Mouse (Mus musculus) limb, embryonic 14.5 days (tissue): Measurements from ENCODE around the gene Zdhhc12. TPM values are rescaled to one million over a fixed set of nuclear protein-coding genes. Genes with fewer than 3 reads are reported as not detected.
"Not testable (repeated sequence)": the region's sequence is repeated elsewhere in the genome, so short reads cannot be mapped to it uniquely, and the experiment has no call there.

ENCODE experiments used
- ATAC-seq: fragments of 200-750 bp; cut with Nextera tagmentation; 2 replicates; pipeline ENCODE4 v1.8.0; 2017; ENCODE audit warnings: low read depth, moderate number of reproducible peaks, moderate TSS enrichment; ENCODE audit not compliant: low FRiP score
- DNase-seq: peaks from one replicate; pipeline ENCODE4 v3.0.0-alpha.2; 2015; ENCODE audit warnings: low spot score
- H3K27ac ChIP-seq: fragments of 300-500 bp; sonication (generic); replicated peaks from 2 replicates; pipeline ENCODE4 v1.5.1; 2014; ENCODE audit warnings: low read depth, mild to moderate bottlenecking, low read length, moderate library complexity, mixed read lengths
- H3K27me3 ChIP-seq: fragments of 300-500 bp; sonication (generic); 2 replicates; pipeline ENCODE4 v1.6.1; 2014; ENCODE audit warnings: low read length, mixed read lengths; ENCODE audit not compliant: control insufficient read depth, insufficient read depth
- H3K36me3 ChIP-seq: fragments of 300-500 bp; sonication (generic); 2 replicates; pipeline ENCODE4 v1.6.1; 2014; ENCODE audit warnings: mild to moderate bottlenecking, low read length, moderate library complexity, mixed read lengths; ENCODE audit not compliant: control insufficient read depth, insufficient read depth
- H3K4me1 ChIP-seq: fragments of 300-500 bp; sonication (generic); 2 replicates; pipeline ENCODE4 v1.6.1; 2014; ENCODE audit warnings: antibody characterized with exemption, low read length, mixed read lengths; ENCODE audit not compliant: control insufficient read depth, insufficient read depth
- H3K4me2 ChIP-seq: fragments of 300-500 bp; sonication (generic); replicated peaks from 2 replicates; pipeline ENCODE4 v1.6.1; 2014; ENCODE audit warnings: low read depth, mild to moderate bottlenecking, low read length, moderate library complexity; ENCODE audit not compliant: severe bottlenecking
- H3K4me3 ChIP-seq: fragments of 300-500 bp; sonication (generic); replicated peaks from 2 replicates; pipeline ENCODE4 v1.5.1; 2014; ENCODE audit warnings: low read length
- H3K9ac ChIP-seq: fragments of 300-500 bp; sonication (generic); 2 replicates; pipeline ENCODE4 v1.6.1; 2014; ENCODE audit warnings: mild to moderate bottlenecking, low read depth, low read length, moderate library complexity; ENCODE audit not compliant: severe bottlenecking
- H3K9me3 ChIP-seq: fragments of 300-500 bp; sonication (generic); 2 replicates; pipeline ENCODE4 v1.6.1; 2016; ENCODE audit warnings: low read length; ENCODE audit not compliant: control insufficient read depth
- POLR2A ChIP-seq: fragments of 200-500 bp; IDR thresholded peaks from 2 replicates; pipeline ENCODE4 v1.8.0; 2012; ENCODE audit warnings: inconsistent platforms, mild to moderate bottlenecking, moderate library complexity, borderline replicate concordance; ENCODE audit not compliant: insufficient read depth, insufficient read length; ENCODE audit errors: extremely low read depth
- WGBS: fragments of 180-500 bp; shearing (Covaris S2); extraction: QIAGEN DNeasy Blood & Tissue Kit; methylation state at CpG from one replicate; pipeline ENCODE4 v1.1.7; 2014; 5-methylcytosine and 5-hydroxymethylcytosine counted together
- polyA plus RNA-seq, 2 experiments: library from polyadenylated mRNA; depleted of rRNA in 1 of 2; stranded (reverse) in 1 of 2; unstranded in 1 of 2; fragments of >200 nt; fragmentation: Nextera tagmentation in 1 of 2; extraction: Ambion mirVana in 1 of 2; gene quantifications; 2 replicates each; pipeline versions ENCODE4 v1.2.1 to v1.2.3; 2012 to 2014

Zdhhc12 gene
- polyA plus RNA-seq, 2 experiments = 21.9 to 53.2 TPM

DNA sequence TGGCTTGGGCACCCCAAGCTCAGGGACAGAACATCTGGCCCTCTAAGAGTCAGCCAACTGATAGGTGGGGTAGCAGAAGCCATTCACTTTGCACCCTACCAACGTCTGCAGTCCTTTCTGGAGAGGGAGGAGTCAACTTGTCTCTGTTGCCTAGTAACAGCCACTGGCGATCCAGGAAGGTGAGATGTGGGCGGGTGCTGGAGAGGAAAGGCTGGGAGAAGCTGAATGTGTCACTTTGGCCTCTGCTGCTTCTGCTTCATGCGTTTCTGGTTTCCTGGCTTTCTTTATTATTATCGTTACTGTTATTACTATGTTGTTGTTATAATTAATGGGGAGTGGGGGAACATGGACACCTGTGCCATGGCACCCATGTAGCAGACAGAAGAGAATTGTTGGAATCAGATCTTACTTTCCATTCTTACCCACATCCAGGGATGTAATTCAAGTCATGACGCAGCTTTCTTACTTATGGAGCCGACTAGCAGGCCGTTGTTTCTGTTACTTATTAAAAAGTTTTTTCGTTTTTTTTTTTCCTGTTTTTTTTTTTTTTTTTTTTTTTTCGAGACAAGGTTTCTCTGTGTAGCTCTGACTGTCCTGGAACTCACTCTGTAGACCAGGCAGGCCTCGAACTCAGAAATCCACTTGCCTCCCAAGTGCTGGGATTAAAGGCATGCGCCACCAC is 36.1 kb downstream of the Zdhhc12 start, which contains the start of gene Set:
Gene Set, plus strand, starts transcription at position 156 of the 682 bp plus-strand sequence.
- H3K27me3 ChIP-seq = no peaks in the 10 kb centered on the region
- H3K9ac ChIP-seq = no peak within 1 kb of the TSS
- no peaks in the 10 kb centered on the region for H3K4me1 ChIP-seq
- TF ChIP-seq POLR2A = no peak
- 42% methylated on average over 12 of the region's 12 CpGs for WGBS
- no peaks in the 10 kb centered on the region for H3K36me3 ChIP-seq
- H3K4me2 ChIP-seq = no peak within 1 kb of the TSS
- H3K4me3 ChIP-seq = no peak within 1 kb of the TSS
- DNase-seq = no peak
- no peak within 1 kb of the TSS for H3K27ac ChIP-seq
- H3K9me3 ChIP-seq = no peaks in the 10 kb centered on the region
- ATAC-seq = no peak

GRCm38 (mm10) chr2:30056736-30057135 is 36.7 kb downstream of the Zdhhc12 start:
- 93% methylated on average over 3 of the region's 3 CpGs for WGBS
- H3K4me2 ChIP-seq = no peak overlapping the region

DNA sequence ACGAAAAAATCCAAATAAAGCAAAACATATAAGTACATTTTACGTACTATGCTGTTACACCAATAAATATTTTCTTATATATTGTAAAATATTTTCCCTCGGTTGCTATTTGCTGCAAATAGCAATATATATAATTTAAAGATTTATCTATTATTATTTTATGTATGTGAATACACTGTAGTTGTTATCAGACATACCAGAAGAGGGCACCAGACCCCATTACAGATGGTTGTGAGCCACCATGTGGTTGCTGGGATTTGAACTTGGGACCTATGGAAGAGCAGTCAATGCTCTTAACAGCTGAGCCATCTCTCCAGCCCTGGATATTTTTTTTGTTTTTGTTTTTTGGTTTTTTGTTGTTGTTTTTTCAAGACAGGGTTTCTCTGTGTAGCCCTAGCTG is 38.1 kb downstream of the Zdhhc12 start:
- H3K4me1 ChIP-seq, H3K27me3 ChIP-seq, H3K36me3 ChIP-seq, H3K9me3 ChIP-seq, H3K4me2 ChIP-seq, ATAC-seq, H3K9ac ChIP-seq, DNase-seq, H3K4me3 ChIP-seq, H3K27ac ChIP-seq: not testable (repeated sequence)
- 89% methylated on average over 3 of the region's 3 CpGs for WGBS

More at GRCm38 (mm10) chr2:30056736-30057135, 36.7 kb downstream of the Zdhhc12 start:
- no peak for TF ChIP-seq POLR2A
- ATAC-seq (no peak), DNase-seq (no peak)
- no peaks in the 10 kb centered on the region for H3K27me3 ChIP-seq
- no peak overlapping the region for H3K4me3 ChIP-seq
- no peaks in the 10 kb centered on the region for H3K36me3 ChIP-seq
- H3K4me1 ChIP-seq = no peaks in the 10 kb centered on the region
- H3K9me3 ChIP-seq = no peaks in the 10 kb centered on the region
- no peak overlapping the region for H3K9ac ChIP-seq
- no peak overlapping the region for H3K27ac ChIP-seq

DNA sequence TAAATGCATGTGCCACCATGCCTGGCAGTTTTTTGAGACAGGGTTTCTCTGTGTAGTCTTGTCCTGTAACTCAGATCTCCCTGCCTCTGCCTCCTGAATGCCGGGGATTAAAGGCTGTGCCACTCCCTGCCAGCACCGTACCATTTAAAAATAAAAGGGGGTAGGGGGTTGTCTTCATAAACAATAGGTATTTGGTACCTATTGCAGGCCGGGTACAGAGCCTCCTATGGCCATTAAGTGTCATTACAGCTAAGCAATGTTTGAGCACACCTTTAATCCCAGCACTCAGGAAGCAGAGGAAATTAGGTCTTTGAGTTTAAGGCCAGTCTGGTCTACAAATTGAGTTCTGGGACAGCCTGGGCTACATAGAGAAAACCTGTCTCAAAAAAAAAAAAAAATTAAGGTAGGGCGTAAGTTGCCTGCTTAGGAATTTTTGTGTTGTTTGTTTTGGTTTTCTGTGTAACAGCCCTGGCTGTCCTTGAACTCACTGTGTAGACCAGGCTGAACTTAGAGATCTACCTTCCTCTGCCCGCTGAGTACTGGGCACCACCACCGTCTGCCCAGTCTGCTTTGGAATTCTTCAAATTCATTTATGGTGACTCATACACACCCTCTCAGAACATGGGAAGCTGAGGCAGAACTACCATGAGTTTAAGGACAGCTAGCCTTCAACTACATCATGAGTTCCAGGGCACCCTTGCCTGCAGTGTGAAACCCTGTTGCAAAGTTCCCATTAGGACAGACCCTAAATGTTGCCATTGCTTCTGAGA is 41.3 kb downstream of the Zdhhc12 start:
- ATAC-seq (no peak), DNase-seq (no peak)
- TF ChIP-seq POLR2A = no peak
- no peak overlapping the region for H3K27ac ChIP-seq
- H3K36me3 ChIP-seq = no peaks in the 10 kb centered on the region
- H3K4me1 ChIP-seq = no peaks in the 10 kb centered on the region
- H3K27me3 ChIP-seq = no peaks in the 10 kb centered on the region
- H3K4me2 ChIP-seq = no peak overlapping the region
- no peaks in the 10 kb centered on the region for H3K9me3 ChIP-seq
- H3K4me3 ChIP-seq = no peak overlapping the region
- 30% methylated on average over 6 of the region's 6 CpGs for WGBS
- no peak overlapping the region for H3K9ac ChIP-seq

DNA sequence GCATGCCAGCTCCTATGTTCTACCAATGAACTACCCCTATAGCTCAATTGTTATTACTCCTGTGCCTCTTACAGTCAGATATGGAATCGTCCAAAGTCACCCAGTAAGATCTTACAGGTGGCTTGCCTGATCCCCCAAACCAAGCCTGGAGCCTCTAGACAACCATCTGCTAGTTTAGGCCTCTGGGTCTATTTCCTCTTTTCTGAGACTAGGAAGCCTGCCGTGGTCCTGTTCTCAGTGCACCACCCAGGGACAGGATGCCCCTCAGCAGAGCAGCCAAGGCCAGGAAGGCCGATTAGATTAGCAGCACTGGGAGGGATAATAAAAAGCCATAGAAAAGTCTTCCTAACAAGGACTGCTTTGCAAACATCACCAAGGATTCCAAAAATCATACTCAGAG is 43.6 kb downstream of the Zdhhc12 start:
- ATAC-seq (no peak), DNase-seq (no peak)
- H3K4me2 ChIP-seq = no peak overlapping the region
- 87% methylated on average over 3 of the region's 3 CpGs for WGBS
- no peaks in the 10 kb centered on the region for H3K4me1 ChIP-seq
- TF ChIP-seq POLR2A = no peak
- H3K36me3 ChIP-seq = peaks cover 10% of the 10 kb centered on the region; the same call in 1 of the 2 replicates
- H3K27ac ChIP-seq = no peak overlapping the region
- no peaks in the 10 kb centered on the region for H3K9me3 ChIP-seq
- H3K9ac ChIP-seq = no peak overlapping the region
- H3K27me3 ChIP-seq = no peaks in the 10 kb centered on the region
- H3K4me3 ChIP-seq = no peak overlapping the region
